Mouse (Mus musculus): ENCODE results near the gene Tmem185b.

The Tmem185b gene

DNA sequence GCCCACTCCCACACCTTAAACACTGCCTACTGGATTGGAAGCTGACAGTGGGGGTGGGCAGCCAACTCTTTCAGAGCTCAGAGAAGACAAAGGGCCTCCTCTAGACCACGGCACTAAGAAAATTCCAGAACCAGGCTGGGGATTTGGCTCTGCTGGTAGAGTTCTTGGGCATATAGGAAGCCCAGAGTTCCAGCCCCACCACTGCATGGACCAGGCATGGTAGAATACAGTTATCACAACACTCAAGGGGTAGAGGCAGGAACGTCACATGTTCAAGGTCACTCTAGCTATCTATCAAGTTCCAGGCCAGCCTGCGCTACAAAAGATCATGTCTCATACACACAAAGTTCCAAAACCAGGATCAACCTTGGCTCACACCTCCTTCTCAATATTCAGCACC lies 22.8 kb upstream of the Tmem185b start:
- no peak for DNase-seq (ENCODE audit: low spot score in 2 of 2)

DNA sequence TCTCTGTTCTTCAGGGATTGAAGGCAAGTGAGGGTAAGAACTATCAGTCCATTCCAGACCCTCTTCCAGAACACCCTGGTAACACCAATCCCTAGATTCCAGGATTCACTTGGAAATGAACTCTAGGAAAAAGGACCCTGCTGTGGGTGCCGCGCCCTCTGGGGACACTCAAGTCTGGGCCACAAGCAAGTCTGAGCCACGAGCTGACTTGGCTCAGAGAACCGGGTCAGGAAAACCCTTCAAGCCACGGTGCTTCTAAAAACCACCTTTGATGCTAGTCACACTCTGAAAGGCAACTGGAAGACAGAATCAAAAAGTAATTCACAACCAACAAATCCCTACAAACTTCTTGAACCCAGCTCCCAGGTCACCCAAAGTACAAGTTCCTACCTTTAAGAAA lies 22.2 kb upstream of the Tmem185b start:
- no peak for DNase-seq (ENCODE audit: low spot score in 2 of 2)

DNA sequence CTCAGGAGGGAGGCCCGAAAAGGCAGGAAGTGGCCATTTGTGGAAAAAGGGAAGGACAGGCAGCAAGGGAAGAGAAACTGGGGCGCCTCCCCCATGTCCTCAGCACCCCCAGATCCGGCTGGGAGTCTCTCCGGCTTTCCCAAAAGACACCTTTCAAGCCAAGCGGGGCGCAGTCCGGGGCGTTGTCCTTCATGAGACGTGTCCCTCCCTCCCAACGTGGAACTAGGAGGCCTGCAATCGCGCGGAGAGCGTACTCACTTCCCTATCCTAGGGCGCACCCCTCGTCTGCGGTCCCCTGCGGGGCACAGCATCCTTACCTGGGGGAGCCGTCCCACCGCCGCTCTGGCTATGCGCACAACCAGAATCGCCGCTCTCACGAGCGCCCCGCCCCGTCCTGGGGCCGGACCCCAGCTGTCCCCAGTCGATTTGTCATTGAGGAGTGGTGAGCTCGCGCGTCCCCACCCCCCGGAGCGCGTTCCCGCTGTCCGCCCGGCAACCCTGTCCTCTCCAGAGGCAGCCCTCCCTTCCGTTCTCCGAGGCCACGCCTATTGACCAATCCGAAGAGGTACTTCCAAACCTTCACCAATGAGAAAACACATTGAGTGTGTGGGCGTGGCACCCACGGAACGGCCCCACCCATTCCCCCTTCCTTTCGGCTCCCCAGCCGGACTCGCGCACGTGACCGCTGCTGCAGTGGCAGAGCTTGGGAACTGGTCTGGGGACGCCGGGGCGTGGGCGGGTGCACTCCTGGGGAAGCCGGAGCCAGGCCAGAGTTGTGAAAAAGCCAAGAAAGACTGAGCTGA lies 21.5 kb upstream of the Tmem185b start, which contains the start of gene Ralb:
Ralb (minus strand) TSS at position 535 of the 803 bp plus-strand sequence.
- DNase-seq (ENCODE audit: low spot score in 2 of 2) = peak; percentile 97 to 99

DNA sequence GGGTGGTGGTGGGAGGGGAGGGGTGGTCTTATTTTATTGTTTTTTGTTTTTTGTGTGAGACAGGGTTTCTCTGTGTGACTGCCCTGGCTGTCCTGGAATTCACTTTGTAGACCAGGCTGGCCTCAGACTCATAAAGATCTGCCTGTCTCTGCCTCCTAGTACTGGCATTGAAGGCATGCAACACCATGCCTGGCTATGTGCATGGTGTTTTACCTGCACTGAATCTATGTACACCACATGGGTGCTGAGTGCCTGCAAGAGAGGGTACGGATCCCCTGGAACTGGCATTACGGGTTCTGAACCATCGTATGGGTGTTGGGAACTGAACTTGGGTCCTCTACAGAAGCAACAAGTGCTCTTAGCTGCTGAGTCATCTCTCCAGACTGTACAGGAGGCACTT lies 20.0 kb upstream of the Tmem185b start:
- DNase-seq (ENCODE audit: low spot score in 2 of 2) = no peak

DNA sequence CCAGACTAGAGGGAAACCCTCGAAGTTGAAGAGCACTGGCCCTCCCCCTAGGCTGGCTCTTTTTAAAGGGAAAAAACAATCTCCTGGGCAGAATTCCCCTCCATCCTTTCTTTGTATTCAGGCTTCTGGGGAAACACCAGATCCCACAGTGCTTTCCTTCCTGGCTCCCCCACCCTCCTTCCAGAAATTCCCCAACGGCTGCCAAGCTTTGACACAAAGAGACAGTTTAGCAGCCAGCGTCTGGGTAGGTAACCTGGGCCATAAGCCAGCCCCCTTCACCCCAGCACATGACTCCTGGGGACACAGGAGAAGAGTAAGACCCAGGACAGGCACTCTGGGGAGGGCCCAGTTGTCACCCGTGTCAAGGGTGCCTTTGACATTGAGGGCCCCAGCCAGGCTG lies 17.4 kb upstream of the Tmem185b start:
- DNase-seq (ENCODE audit: low spot score in 2 of 2) = peak; percentile 43

DNA sequence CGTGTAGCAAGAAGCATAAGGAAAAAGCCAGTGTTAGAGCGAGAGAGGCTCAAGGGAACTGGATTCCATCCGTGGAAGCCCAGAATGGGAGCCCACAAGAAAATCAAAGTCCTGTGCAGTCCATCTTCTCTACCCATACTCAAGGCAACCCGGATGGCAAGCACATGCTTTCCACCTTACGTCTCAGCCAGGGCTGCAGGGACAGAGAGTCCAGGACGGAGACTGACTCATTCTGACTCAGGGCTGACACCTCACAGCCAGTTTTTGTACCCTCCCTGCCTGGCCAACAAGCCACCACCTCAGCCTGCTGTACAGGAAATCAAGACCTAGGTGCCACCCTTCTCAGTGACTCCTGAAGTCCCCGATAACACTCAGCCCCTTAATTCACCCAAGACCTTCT lies 16.5 kb upstream of the Tmem185b start:
- no peak for DNase-seq (ENCODE audit: low spot score in 2 of 2)

DNA sequence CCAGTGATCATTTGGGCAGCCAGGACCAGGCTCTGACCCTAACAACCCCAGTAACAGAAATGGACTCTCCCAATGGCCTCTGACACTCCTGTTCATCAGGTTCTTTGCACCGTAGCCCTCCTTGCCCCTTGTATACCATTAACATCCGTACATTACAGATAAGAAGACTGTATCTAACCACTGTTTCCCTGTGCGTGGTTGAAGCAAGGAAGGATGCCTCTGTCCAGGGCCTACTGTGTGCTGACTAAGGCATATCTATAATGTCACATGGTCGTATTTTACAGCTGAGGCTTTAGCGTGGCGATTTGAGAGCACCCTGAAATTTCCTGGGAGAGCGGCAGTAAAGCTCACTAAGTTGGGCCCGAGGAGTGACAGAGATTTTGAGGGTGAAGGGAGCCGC lies 15.6 kb upstream of the Tmem185b start:
- DNase-seq (ENCODE audit: low spot score in 2 of 2) = no peak

DNA sequence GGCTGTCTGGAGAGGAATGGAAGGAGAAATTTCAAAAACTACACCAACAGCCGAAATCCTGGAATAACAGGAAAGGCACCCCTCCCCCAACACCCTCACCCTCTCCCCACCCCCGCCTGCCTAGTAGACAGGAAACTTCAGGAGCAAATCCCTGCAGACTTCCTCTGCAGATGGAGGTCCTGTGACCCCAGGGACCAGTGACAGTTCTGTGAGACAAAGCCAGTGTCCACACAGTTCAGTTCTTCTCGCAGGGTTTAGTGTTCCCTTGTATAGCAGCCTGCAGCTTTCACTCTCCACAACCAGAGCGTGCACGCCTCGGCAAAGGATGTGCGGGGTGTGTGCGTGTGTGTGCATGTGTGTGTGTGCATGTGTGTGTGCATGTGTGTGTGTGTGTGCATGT lies 15.1 kb upstream of the Tmem185b start:
- no peak for DNase-seq (ENCODE audit: low spot score in 2 of 2)

DNA sequence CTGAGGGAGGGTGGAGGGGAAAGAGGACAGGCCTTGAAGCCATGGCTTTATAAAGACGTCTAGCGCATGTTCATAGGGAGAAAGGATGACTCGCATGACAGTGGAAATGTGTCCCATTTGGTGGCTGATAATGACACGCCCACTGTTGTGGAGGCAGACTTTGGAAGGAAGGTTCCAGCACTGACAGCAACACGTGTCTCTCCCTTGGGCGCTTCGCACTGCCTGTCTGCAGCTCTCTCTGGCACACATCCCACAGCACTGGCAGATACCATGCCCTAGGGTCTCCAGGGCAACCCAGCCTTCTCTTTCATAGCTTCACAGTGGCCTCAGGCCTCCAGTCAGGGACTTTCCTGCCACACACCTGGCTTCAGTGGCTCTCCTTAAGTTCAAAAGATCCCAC lies 7.9 kb upstream of the Tmem185b start:
- peak in 1 of 2 experiments; percentile 51 for DNase-seq (ENCODE audit: low spot score in 2 of 2)

DNA sequence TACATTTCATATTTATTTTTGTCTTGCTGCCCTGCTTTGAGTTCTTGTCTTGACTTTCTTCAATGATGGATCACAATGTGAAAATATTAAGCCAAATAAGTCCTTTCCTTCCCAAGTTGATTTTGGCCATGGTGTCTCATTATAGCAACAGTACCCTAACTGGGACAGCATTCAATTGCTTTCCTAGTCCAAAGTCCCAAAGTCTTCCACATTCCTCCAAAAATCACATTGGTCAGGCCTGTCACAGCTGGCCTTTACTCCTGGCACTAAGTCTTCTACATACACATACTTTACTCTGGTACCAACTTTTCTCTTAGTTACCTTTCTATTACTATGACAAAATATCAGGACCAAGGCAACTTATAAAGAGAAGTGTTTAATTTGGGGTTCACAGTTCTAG lies 7.2 kb upstream of the Tmem185b start:
- no peak for DNase-seq (ENCODE audit: low spot score in 2 of 2)

DNA sequence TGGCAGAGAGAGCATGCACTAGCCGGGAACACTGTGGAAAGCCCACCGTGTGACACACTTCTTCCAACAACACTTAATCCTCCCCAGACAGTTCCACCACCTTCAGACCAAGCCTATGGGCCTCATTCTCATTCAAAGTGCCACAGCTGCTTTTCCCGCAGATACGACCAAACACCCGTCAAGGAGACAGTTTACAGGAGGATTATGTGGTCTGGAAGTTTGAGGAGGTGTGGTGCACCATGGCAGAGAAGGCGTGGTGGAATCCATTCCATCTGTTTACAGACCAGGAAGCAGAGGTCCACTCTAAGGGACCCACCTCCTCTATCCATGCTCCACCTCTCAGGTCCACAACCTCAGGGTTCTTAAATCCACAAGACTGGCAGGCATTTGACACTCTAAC lies 6.7 kb upstream of the Tmem185b start:
- no peak for DNase-seq (ENCODE audit: low spot score in 2 of 2)

DNA sequence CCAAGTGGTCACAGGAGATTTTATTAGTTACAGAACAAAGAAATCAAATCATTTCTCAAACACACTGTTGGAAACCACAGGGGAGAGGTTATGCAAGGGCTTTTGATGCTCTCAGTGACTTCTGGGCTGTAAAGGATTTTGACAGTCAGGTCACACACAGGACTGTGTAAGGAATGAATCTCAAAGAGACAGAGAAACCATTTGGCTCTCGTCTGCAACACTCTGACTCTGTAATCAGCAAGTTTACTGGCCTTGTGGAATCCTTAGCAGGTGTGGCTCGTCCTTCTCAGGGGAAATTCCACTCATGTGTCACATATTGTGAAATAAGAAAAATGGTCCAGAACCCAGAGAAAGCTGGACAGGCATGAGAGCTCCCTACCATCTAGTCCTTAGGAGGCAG lies 4.9 kb upstream of the Tmem185b start:
- DNase-seq (ENCODE audit: low spot score in 2 of 2) = no peak

DNA sequence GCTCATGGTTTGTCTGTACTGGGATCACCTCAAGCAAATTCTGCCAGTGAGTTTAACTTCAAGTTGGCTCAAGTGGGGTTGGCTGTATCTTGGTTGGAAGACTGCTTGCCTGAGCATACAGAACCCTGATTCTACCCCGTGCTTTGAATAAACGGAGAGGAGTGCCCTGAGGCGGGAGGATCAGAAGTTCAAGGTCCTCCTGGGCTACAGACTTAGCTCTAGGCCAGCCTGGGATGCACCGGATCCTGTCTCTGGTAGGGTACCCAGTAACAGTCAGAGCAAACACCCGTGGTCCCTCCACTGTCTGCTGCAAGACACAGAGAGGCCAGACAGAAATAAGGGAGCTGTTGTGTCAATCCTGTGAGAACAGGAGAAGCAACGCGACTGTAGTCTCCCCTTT lies 4.3 kb upstream of the Tmem185b start:
- DNase-seq (ENCODE audit: low spot score in 2 of 2) = no peak

DNA sequence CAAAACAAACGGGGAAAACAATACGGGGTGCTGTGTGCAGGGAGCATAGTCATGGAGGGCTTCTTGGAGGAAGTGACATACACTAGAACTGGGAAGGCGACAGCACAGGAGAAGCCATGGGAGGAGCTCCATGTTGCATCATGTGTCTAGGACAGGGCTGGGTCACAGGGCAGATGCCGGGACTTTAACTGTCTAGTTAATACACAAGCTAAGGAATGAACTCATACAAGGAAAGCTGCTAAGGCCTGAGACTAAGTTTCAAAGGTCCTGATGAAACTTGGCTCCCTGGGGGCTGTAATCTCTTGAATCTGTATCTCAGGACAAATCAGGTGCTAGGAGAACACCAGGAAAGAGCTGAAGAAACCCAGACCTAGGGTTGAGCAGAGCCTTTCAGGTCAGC lies 3.2 kb upstream of the Tmem185b start:
- DNase-seq (ENCODE audit: low spot score in 2 of 2) = no peak

DNA sequence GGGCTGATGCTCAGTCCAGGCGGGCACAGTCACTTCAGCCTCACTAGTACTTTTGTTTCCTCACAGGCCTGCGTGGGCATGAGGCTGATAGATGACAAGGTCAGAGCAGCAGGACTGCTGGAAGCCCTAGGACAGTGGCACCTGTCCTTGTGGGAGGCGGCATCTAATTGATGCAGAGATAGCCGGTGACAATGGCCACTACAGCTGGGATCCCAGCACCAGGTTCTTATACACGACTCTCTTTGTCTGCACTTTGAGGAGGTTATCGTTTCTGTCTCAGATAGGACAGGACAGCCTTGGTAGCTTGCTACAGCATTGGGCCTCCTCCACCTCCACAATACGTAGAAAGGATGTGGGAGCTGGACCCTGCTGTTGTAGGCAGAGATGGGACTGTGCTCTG lies 2.6 kb upstream of the Tmem185b start:
- DNase-seq (ENCODE audit: low spot score in 2 of 2) = no peak

DNA sequence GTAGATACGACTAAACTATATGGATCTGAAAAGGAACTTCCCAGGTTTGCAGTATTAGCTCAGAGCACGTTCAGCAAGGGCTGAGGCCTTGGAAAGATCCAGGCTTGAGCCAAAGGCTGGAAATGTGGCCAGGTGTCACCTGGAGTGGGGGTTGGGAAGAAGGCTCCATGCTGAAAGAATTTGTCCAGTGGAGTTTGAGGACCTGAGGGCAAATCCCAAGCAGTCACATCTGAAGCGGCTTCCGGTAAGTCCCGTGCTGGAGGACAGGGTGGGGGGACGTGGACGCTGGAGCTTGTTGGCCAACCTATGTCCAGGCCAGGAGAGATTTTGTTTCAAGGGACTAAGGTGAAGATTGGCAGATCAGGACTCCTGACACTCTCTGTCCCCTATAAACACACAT lies 2.1 kb upstream of the Tmem185b start:
- DNase-seq (ENCODE audit: low spot score in 2 of 2) = no peak

DNA sequence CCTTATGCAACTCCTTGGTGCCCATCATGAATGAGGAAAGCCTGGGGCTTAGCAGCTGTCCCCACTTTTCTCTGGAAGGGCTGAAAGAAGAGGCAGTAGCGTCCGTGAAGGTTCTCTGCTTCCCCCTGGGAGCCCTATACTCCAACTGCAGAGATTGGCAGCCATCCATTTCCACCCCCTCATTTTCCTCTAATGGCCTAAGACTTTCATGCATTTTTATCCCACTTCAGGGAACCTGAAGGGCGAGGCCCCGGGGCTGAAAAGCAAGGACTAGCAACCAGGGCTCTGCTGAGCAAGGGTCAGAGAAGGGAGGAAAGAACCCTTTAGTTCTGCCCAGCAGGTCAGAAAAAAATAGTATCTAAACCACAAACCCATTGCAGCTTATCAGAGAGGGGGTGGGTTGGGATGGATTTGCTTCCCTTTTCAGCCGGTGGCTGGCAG lies 936 bp upstream of the Tmem185b start:
- peak; percentile 58 to 61 for DNase-seq (ENCODE audit: low spot score in 2 of 2)

DNA sequence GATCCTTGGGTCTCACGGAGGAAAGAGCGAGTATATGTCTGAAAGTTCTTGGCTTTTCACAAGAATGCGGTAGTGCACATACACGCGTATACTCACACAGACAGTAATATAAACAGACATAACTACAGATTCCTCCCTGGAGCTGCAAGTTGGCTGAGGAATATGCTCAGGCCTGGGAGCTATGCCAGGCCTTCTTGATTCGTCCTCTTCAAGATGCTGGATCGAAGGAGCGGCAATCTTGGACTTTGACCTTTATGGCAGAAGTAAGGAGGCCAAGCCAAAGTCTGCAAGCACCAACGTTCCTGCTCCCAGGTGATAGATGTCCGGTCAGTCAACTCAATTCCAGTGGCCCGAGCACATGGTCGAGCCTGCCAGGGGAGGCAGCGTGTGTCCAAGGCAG lies 5.0 kb downstream of the Tmem185b start:
- no peak for DNase-seq (ENCODE audit: low spot score in 2 of 2)

DNA sequence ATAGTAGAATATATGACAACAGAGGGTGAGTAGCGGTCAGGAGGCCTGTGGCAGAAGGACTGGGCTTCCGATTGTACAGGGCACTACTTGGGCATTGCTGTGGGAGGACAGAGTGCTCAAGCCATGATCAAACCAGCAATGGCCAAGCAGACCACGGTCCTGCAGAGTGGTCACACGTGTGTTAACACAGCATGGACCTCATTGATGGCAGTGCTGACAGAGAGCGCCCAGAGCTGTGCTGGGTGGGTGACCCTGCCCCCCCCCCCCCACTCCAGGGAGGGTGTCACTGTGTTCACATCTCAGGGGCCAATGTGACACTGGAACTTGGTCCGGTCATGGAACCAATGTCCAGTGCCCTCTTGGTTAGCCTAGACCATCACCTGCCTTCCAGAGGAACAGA lies 6.2 kb downstream of the Tmem185b start:
- no peak for DNase-seq (ENCODE audit: low spot score in 2 of 2)

DNA sequence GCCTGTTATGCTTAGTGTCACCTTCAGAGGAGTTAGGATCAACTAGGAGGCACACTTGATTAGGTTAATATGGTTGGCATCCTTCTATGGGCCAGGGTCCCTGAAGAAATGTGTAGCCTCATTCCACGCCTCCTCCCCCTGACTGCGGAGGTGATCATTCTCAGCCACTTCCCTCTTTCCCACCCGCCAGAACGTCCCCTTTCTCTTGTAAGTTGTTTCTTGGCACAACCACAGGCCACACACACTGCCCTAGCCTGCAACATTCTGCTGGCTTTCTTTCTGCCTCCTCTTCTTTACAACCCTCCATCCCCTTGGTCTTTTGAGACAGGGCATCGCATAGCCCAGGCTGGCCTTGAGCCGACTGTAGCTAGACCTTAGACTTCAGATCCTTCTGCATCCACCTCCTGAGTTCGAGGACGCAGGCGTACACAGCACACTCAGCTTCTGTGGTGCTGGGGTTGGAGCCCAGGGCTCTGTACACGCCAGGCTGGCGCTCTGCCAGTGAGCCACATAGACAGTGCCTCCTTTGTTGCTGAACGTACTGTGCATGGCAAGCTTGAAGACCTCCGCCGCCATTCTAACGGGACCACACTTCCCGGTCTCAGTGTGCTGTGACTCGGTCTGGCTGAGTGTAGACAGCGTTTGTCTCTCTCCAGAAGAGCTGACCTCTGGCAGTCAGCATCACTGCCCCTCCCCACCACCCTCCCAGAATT lies 7.3 kb downstream of the Tmem185b start:
- peak; percentile 59 to 65 for DNase-seq (ENCODE audit: low spot score in 2 of 2)

DNA sequence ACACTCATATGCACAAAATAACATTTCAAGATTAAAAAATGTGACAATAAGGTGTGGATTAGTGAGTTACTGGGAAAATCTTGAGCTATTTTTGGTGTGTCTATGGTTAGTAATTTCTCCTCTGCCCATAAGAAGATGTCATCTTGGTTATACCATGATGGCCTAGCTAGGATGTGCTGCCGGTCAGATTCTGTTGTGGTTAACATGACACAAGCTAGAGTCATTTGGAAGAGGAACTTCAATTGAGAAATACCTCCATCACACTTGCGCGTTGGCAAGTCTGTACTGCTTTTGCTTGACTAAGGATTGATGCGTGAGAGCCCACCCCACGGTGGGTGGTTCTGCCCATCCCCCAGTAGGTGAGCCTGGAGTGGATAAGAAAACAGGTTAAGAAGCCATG lies 8.4 kb downstream of the Tmem185b start:
- no peak for DNase-seq (ENCODE audit: low spot score in 2 of 2)

DNA sequence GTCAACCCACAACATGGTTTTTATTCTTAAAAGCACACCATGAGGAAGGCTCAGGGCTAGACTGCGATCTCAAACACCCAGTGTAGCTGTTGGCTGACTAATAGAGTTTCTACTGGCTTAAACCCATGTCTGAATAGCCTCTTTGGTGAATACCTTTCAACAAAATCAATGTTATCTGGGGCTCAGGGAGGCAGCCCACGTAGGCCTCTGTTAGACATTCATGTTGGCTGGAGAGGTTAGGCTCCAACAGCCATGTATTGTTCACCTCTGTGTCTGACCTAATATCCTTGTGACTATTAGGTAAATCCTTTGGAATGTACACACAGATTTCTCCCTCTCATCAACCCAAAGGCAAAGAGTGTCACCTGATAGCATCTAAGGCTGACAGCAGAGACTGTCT lies 10.2 kb downstream of the Tmem185b start:
- DNase-seq (ENCODE audit: low spot score in 2 of 2) = no peak

DNA sequence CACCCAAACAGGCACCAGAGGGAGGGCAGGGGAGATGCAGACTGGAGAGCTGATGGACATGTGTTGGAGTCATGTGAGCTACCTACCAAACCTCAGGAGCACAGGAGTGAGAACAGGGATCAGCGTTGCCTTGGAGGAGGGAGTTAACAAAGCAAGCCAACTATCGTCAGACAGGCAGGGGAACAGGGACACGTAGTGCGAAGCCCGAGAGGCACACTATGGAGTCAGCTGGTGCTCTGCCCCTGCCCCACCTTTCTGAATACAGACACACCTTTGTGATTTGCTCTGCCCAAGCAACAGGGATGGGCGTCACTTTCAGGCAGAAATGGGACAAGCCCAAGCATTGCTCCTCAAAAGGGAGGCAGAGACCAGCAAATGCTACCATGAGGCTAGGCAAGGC lies 11.7 kb downstream of the Tmem185b start:
- DNase-seq (ENCODE audit: low spot score in 2 of 2) = no peak
